Mouse (Mus musculus): ENCODE measurements around the gene Vamp1.

DNA sequence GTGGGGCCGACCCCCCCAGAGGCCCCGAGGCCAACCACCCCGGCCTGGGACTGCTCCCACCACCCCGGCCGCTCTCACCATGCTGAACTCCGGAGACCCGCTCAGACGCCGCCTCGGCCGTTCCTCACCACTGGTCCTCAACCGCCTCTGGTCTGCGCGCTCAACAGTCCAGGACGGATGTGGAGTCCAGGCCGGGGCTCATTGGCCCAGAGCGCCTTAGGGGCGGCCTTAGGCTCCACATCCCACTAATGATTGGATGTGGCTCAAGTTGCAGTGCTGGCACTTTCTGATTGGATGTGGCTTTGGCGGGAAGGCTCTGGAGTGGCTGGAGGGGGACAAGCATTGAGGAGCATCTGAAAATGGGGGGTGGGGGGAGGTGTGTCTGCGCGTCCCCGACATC lies 70.5 kb downstream of the Vamp1 start, which contains the start of gene Tuba3a:
- no peak for TF ChIP-seq POLR2A (IDR thresholded peaks at IDR 0.05; ENCODE audit: extremely low read depth, insufficient read depth, low read length)
- no peak for TF ChIP-seq CTCF (IDR thresholded peaks at IDR 0.05; ENCODE audit: low read depth, low read length)
